8 mouse cellular contexts compared by ENCODE assay signal in genomic region chr1:184035346-184035903, GRCm38 (mm10). TPM values are rescaled to one million over a fixed set of nuclear protein-coding genes. Genes with fewer than 3 reads are reported as not detected.
DNase-seq lines count a peak whose midpoint lies in the region; ATAC-seq and TF ChIP-seq lines count a peak whose summit lies in the region.

No protein-coding gene starts in this region.

- H3K4me3 ChIP-seq in kidney, adult 2 months (ENCODE audit: insufficient read depth, low read depth, low read length): peak overlapping the region; percentile 30; the same call in 1 of the 2 replicates
- H3K4me3 ChIP-seq in forebrain, postnatal 0 days (ENCODE audit: low read depth, low read length): peak overlapping the region; percentile 57
- H3K4me3 ChIP-seq in midbrain, embryonic 11.5 days (ENCODE audit: low read depth, low read length): peak overlapping the region; percentile 66

- H3K4me2 ChIP-seq in forebrain, postnatal 0 days (ENCODE audit: low read depth): peak overlapping the region; percentile 87
- H3K4me2 ChIP-seq in midbrain, embryonic 11.5 days: peak overlapping the region; percentile 68

- no peaks in the 10 kb centered on the region for H3K9me3 ChIP-seq in forebrain, postnatal 0 days (ENCODE audit: low read length)
- no peaks in the 10 kb centered on the region for H3K9me3 ChIP-seq in midbrain, embryonic 11.5 days (ENCODE audit: control insufficient read depth, low read length)

- peak overlapping the region; percentile 43 for H3K9ac ChIP-seq in forebrain, postnatal 0 days
- H3K9ac ChIP-seq in midbrain, embryonic 11.5 days (ENCODE audit: low read length): peak overlapping the region; percentile 54

- H3K36me3 ChIP-seq in kidney, adult 2 months (ENCODE audit: control insufficient read depth, insufficient read depth, low read length): no peaks in the 10 kb centered on the region
- no peaks in the 10 kb centered on the region for H3K36me3 ChIP-seq in forebrain, postnatal 0 days (ENCODE audit: insufficient read depth)
- no peaks in the 10 kb centered on the region for H3K36me3 ChIP-seq in midbrain, embryonic 11.5 days (ENCODE audit: control insufficient read depth, insufficient read depth, low read length)

- no peak overlapping the region for H3K27ac ChIP-seq in kidney, adult 2 months (ENCODE audit: insufficient read depth, low read depth, low read length)
- no peak overlapping the region for H3K27ac ChIP-seq in forebrain, postnatal 0 days (ENCODE audit: low read depth, low read length)
- no peak overlapping the region for H3K27ac ChIP-seq in midbrain, embryonic 11.5 days (ENCODE audit: low read depth, low read length)

- no peak for TF ChIP-seq CTCF in kidney, adult 2 months (conservative IDR thresholded peaks at IDR 0.05; ENCODE audit: insufficient read depth, insufficient read length, low read depth, low read length)
- TF ChIP-seq CTCF in brain, embryonic 14.5 days (IDR thresholded peaks at IDR 0.05; ENCODE audit: borderline replicate concordance, extremely low read depth, insufficient read depth, insufficient read length): no peak
- no peak for TF ChIP-seq CTCF in forebrain, postnatal 0 days (IDR thresholded peaks at IDR 0.05; ENCODE audit: low read depth)

- H3K27me3 ChIP-seq in kidney, adult 2 months (replicated peaks; ENCODE audit: control insufficient read depth, insufficient read depth, low read length): no peaks in the 10 kb centered on the region
- no peaks in the 10 kb centered on the region for H3K27me3 ChIP-seq in forebrain, postnatal 0 days (ENCODE audit: insufficient read depth, low read length)
- no peaks in the 10 kb centered on the region for H3K27me3 ChIP-seq in midbrain, embryonic 11.5 days (ENCODE audit: control insufficient read depth, insufficient read depth, low read length)

- ATAC-seq in forebrain, postnatal 0 days: no peak
- ATAC-seq in midbrain, embryonic 11.5 days (ENCODE audit: low FRiP score): no peak

- TF ChIP-seq POLR2A in kidney, adult 2 months (IDR thresholded peaks at IDR 0.05; ENCODE audit: low read depth, low read length): no peak
- TF ChIP-seq POLR2A in brain, embryonic 14.5 days (IDR thresholded peaks at IDR 0.05; ENCODE audit: borderline replicate concordance, extremely low read depth, insufficient read depth, insufficient read length, poor library complexity, severe bottlenecking): no peak

- H3K4me1 ChIP-seq in kidney, adult 2 months (ENCODE audit: control insufficient read depth, insufficient read depth, low read length): no peaks in the 10 kb centered on the region
- peaks cover 3% of the 10 kb centered on the region; the same call in 1 of the 2 replicates for H3K4me1 ChIP-seq in forebrain, postnatal 0 days (ENCODE audit: insufficient read depth)
- H3K4me1 ChIP-seq in midbrain, embryonic 11.5 days (ENCODE audit: control insufficient read depth, insufficient read depth, low read length): peaks cover 15% of the 10 kb centered on the region

- WGBS in kidney, adult 2 months: 15% methylated on average over 12 of the region's 12 CpGs
- 1% methylated on average over 12 of the region's 12 CpGs for WGBS in forebrain, postnatal 0 days
- WGBS in midbrain, embryonic 11.5 days: 4% methylated on average over 12 of the region's 12 CpGs

- DNase-seq in kidney, adult 2 months: peak; percentile 9
- DNase-seq in kidney, adult 8-10 months: no peak
- DNase-seq in brain, embryonic 14.5 days (ENCODE audit: low read depth): peak; percentile 30
- DNase-seq in forebrain, postnatal 0 days: peak; percentile 15
- peak; percentile 87 for DNase-seq in midbrain, embryonic 11.5 days (ENCODE audit: low spot score, missing footprints)
- no peak for DNase-seq in gastrocnemius, postnatal 10 days
- DNase-seq in thymus, adult 18-20 months: no peak
- DNase-seq in thymus, postnatal 4 days: no peak

RNA-seq across cellular contexts. Expression of gene 1700056E22Rik, which starts 1.3 kb away (rescaled TPM):
- 0.63 and 0.91 TPM in 2 replicates for polyA plus RNA-seq in kidney, adult 2 months (2012; rRNA removed)
- polyA plus RNA-seq in brain, embryonic 14.5 days (2012; rRNA removed): 0.93 and 1.0 TPM in 2 replicates
- 0.38 TPM in 1 of 2 replicates, not detected in the other for total RNA-seq in forebrain, postnatal 0 days (2014; rRNA removed)
- polyA plus RNA-seq in forebrain, postnatal 0 days (2015; fragmentation: Nextera tagmentation; extraction: Ambion mirVana): 0.59 and 0.97 TPM in 2 replicates
- polyA plus RNA-seq in midbrain, embryonic 11.5 days (2014; fragmentation: Nextera tagmentation; extraction: Ambion mirVana): 1.4 and 2.0 TPM in 2 replicates
- total RNA-seq in gastrocnemius, postnatal 10 days (2021): 1 to 10 TPM; 1.4 to 2.1 TPM

RNA-seq across cellular contexts. Expression of gene Dusp10, which starts 22.3 kb away (rescaled TPM):
- polyA plus RNA-seq in kidney, adult 2 months (2012; rRNA removed): 3.7 and 5.3 TPM in 2 replicates
- polyA plus RNA-seq in brain, embryonic 14.5 days (2012; rRNA removed): 7.0 and 10.0 TPM in 2 replicates
- 4.3 and 8.9 TPM in 2 replicates for total RNA-seq in forebrain, postnatal 0 days (2014; rRNA removed)
- 3.8 and 4.5 TPM in 2 replicates for polyA plus RNA-seq in forebrain, postnatal 0 days (2015; fragmentation: Nextera tagmentation; extraction: Ambion mirVana)
- polyA plus RNA-seq in midbrain, embryonic 11.5 days (2014; fragmentation: Nextera tagmentation; extraction: Ambion mirVana): 9.0 and 10.4 TPM in 2 replicates
- total RNA-seq in gastrocnemius, postnatal 10 days (2021): 10 to 100 TPM; 24.9 to 39.5 TPM

Comparison
In these comparisons a context has a peak if more than half of its experiments do, and no peak if none do; other contexts are left out.
1. DNase-seq: peak in kidney, adult 2 months (single experiment), brain, embryonic 14.5 days (single experiment), forebrain, postnatal 0 days (single experiment) and midbrain, embryonic 11.5 days (single experiment); none in kidney, adult 8-10 months (0 of 2), gastrocnemius, postnatal 10 days (single experiment), thymus, adult 18-20 months (0 of 2) and thymus, postnatal 4 days (single experiment).
2. Peak in every context shown above with its lines, with median percentiles within 50 percentile points of each other: H3K4me3 ChIP-seq.